Mouse (Mus musculus) lung, postnatal 0 days (tissue): ENCODE results near the gene Calcb.

Source experiments
- CTCF ChIP-seq: IDR thresholded peaks from 2 replicates; pipeline ENCODE4 v1.5.1; 2016; ENCODE audit warnings: antibody characterized with exemption, mild to moderate bottlenecking
- EP300 ChIP-seq: IDR thresholded peaks from 2 replicates; pipeline ENCODE4 v1.6.1; 2016; ENCODE audit warnings: antibody characterized with exemption, mild to moderate bottlenecking, control low read depth

DNA sequence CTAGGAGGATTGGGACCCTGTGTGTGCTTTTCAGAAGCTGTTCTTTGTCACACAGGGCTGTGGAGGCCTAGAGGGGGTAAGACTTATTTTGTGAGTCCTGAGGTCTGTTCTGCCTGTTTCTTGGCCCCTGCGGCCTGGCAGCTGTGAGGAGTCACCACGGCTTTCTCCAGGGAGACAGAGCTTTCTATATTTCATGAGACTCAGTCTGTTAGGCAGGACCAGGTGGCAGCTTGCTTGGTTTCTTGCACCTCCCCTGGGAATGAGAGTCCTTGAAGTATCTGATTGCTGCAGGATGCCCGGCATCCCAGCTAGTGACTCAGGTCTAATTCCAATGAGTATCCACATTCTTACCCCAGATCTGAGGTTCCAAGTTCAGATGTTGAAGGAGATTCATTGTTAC is 46.8 kb downstream of the Calcb start:
- TF ChIP-seq CTCF = no peak
- TF ChIP-seq EP300 = no peak
